Mouse (Mus musculus): ENCODE data around the gene Myo6. TPM values are rescaled to one million over a fixed set of nuclear protein-coding genes. Genes with fewer than 3 reads are reported as not detected.

Gene Myo6
- total and polyA plus RNA-seq, 3 experiments: 6.0 to 39.5 (median 11.0) TPM

GRCm38 (mm10) chr9:80280724-80281123 lies 115.9 kb downstream of the Myo6 start:
- Histone ChIP-seq H3K9me3 (replicated peaks; ENCODE audit: low read length) (peaks cover 4% of the 10 kb centered on the region), H3K27ac (ENCODE audit: insufficient read depth, low read depth) (no peak overlapping the region), H3K27me3 (replicated peaks) (no peaks in the 10 kb centered on the region), H3K4me2 (ENCODE audit: insufficient read depth, low read depth, poor library complexity, severe bottlenecking) (no peak overlapping the region), H3K4me3 (replicated peaks in 1 of 3; ENCODE audit: low read depth in 2 of 3, low read length in 2 of 3, poor library complexity in 1 of 3) (no peak overlapping the region), H3K9ac (ENCODE audit: insufficient read depth, low read depth) (no peak overlapping the region), H3K4me1 (ENCODE audit: control insufficient read depth in 1 of 2, insufficient read depth in 2 of 2) (peaks cover 0 to 18% of the 10 kb centered on the region in 2 experiments; a peak in 2 of 4 replicates), H3K36me3 (replicated peaks in 1 of 2; ENCODE audit: control insufficient read depth in 1 of 2, insufficient read depth in 1 of 2, low read length in 1 of 2) (peaks cover 0 to 47% of the 10 kb centered on the region in 2 experiments), H3K79me2 (replicated peaks; ENCODE audit: control insufficient read depth, extremely low read depth, insufficient read depth, poor library complexity, severe bottlenecking) (no peaks in the 10 kb centered on the region)
- no peak for TF ChIP-seq BHLHE40 (IDR thresholded peaks at IDR 0.05; ENCODE audit: low read depth, low read length)
- DNase-seq (ENCODE audit: extremely low read depth): no peak
- dilution Hi-C loops (cut with MboI; ENCODE audit: extremely low pct_ligation_motif_present, extremely low pct_unique_long_range_greater_than_20kb, low sequenced_read_pairs) (no loop called here), in situ Hi-C loops (cut with MboI; ENCODE audit: low pct_ligation_motif_present, low pct_unique_long_range_greater_than_20kb, low sequenced_read_pairs) (no loop called here)

- no peaks in the 10 kb centered on the region for H3K27me3 ChIP-seq (replicated peaks)
- TF ChIP-seq RCOR1 (conservative IDR thresholded peaks at IDR 0.05; ENCODE audit: low read depth, low read length): no peak
- no peak for TF ChIP-seq UBTF (IDR thresholded peaks at IDR 0.05; ENCODE audit: low read depth, low read length)
- no peak for TF ChIP-seq MAX (IDR thresholded peaks at IDR 0.05; ENCODE audit: low read length)
- no peak for TF ChIP-seq USF2 (conservative IDR thresholded peaks at IDR 0.05; ENCODE audit: low read depth, low read length)
- no peak for TF ChIP-seq CTCF (conservative IDR thresholded peaks at IDR 0.05 in 1 of 2, IDR thresholded peaks at IDR 0.05 in 1 of 2; ENCODE audit: low read depth in 2 of 2, low read length in 2 of 2)
- TF ChIP-seq TBP (conservative IDR thresholded peaks at IDR 0.05; ENCODE audit: low read depth, low read length): no peak
- no peak for TF ChIP-seq NELFE (IDR thresholded peaks at IDR 0.05; ENCODE audit: low read depth, low read length)
- no peak for TF ChIP-seq MAZ (IDR thresholded peaks at IDR 0.05; ENCODE audit: low read depth, low read length)
- TF ChIP-seq BHLHE40 (IDR thresholded peaks at IDR 0.05; ENCODE audit: low read depth, low read length): no peak
- TF ChIP-seq ZMIZ1 (IDR thresholded peaks at IDR 0.05; ENCODE audit: low read depth, low read length): no peak
- no peak for TF ChIP-seq JUN (IDR thresholded peaks at IDR 0.05; ENCODE audit: insufficient read depth, low read depth, low read length)
- no peak for TF ChIP-seq NRF1 (IDR thresholded peaks at IDR 0.05; ENCODE audit: low read depth, low read length)
- TF ChIP-seq E2F4 (IDR thresholded peaks at IDR 0.05; ENCODE audit: insufficient replicate concordance, low read depth, low read length): no peak
- no peak for TF ChIP-seq CHD2 (IDR thresholded peaks at IDR 0.05; ENCODE audit: low read length)
- TF ChIP-seq KAT2A (IDR thresholded peaks at IDR 0.05; ENCODE audit: insufficient replicate concordance, low read length): no peak
- TF ChIP-seq PAX5 (IDR thresholded peaks at IDR 0.05; ENCODE audit: low read length): no peak
- no peak for TF ChIP-seq MXI1 (IDR thresholded peaks at IDR 0.05; ENCODE audit: low read depth, low read length)
- no peak for TF ChIP-seq POLR2AphosphoS2 (IDR thresholded peaks at IDR 0.05; ENCODE audit: low read depth, low read length)
- no peak for TF ChIP-seq SMC3 (IDR thresholded peaks at IDR 0.05; ENCODE audit: low read depth, low read length)
- H3K4me1 ChIP-seq (ENCODE audit: control insufficient read depth in 1 of 2, insufficient read depth in 2 of 2): peaks cover 0 to 4% of the 10 kb centered on the region in 2 experiments; a peak in 1 of 4 replicates
- no peak overlapping the region for H3K4me3 ChIP-seq (replicated peaks in 1 of 3; ENCODE audit: low read depth in 2 of 3, low read length in 2 of 3, poor library complexity in 1 of 3)
- H3K79me2 ChIP-seq (replicated peaks; ENCODE audit: control insufficient read depth, extremely low read depth, insufficient read depth, poor library complexity, severe bottlenecking): no peaks in the 10 kb centered on the region
- no peak overlapping the region for H3K9ac ChIP-seq (ENCODE audit: insufficient read depth, low read depth)
- dilution Hi-C loops (cut with MboI; ENCODE audit: extremely low pct_ligation_motif_present, extremely low pct_unique_long_range_greater_than_20kb, low sequenced_read_pairs) (no loop called here), in situ Hi-C loops (cut with MboI; ENCODE audit: low pct_ligation_motif_present, low pct_unique_long_range_greater_than_20kb, low sequenced_read_pairs) (no loop called here)
- H3K36me3 ChIP-seq (replicated peaks in 1 of 2; ENCODE audit: control insufficient read depth in 1 of 2, insufficient read depth in 1 of 2, low read length in 1 of 2): peaks cover 0 to 41% of the 10 kb centered on the region in 2 experiments
- H3K4me2 ChIP-seq (ENCODE audit: insufficient read depth, low read depth, poor library complexity, severe bottlenecking): no peak overlapping the region
- H3K27ac ChIP-seq (ENCODE audit: insufficient read depth, low read depth): no peak overlapping the region
- H3K9me3 ChIP-seq (replicated peaks; ENCODE audit: low read length): peaks cover 4% of the 10 kb centered on the region
- no peak for DNase-seq (ENCODE audit: extremely low read depth)
Observed at GRCm38 (mm10) chr9:80282426-80282825, 117.6 kb downstream of the Myo6 start.

Data from CH12.LX (cell line).